Mouse (Mus musculus): ENCODE measurements around the gene Sema3f. TPM values are rescaled to one million over a fixed set of nuclear protein-coding genes. Genes with fewer than 3 reads are reported as not detected.
A peak's percentile ranks its signal among the peaks of the same experiment; 100 is the strongest.

Sema3f gene
- polyA plus RNA-seq, 1 experiment = 29.1 TPM

- TF ChIP-seq CTCF (IDR thresholded peaks at IDR 0.05; ENCODE audit: extremely low read depth, insufficient read depth, low read length) = no peak
- no peak for TF ChIP-seq POLR2A (IDR thresholded peaks at IDR 0.05; ENCODE audit: extremely low read depth, insufficient read depth, low read length)
- Histone ChIP-seq H3K27ac (ENCODE audit: insufficient read depth, low read length) (no peak overlapping the region), H3K4me3 (ENCODE audit: insufficient read depth, low read length) (no peak overlapping the region), H3K4me1 (ENCODE audit: control insufficient read depth, insufficient read depth, low read length) (peaks cover 2% of the 10 kb centered on the region; the same call in 1 of the 2 replicates)
These were observed 53.1 kb downstream of the Sema3f start for GRCm38 (mm10) chr9:107657144-107657543.

GRCm38 (mm10) chr9:107654585-107654984, 55.7 kb downstream of the Sema3f start:
- TF ChIP-seq POLR2A (IDR thresholded peaks at IDR 0.05; ENCODE audit: extremely low read depth, insufficient read depth, low read length) (no peak), CTCF (IDR thresholded peaks at IDR 0.05; ENCODE audit: extremely low read depth, insufficient read depth, low read length) (no peak)
- no peak overlapping the region for H3K4me3 ChIP-seq (ENCODE audit: insufficient read depth, low read length)
- H3K27ac ChIP-seq (ENCODE audit: insufficient read depth, low read length) = no peak overlapping the region
- peaks cover 2% of the 10 kb centered on the region; the same call in 1 of the 2 replicates for H3K4me1 ChIP-seq (ENCODE audit: control insufficient read depth, insufficient read depth, low read length)

GRCm38 (mm10) chr9:107653474-107653873, 56.8 kb downstream of the Sema3f start:
- Histone ChIP-seq H3K4me3 (ENCODE audit: insufficient read depth, low read length) (no peak overlapping the region), H3K4me1 (ENCODE audit: control insufficient read depth, insufficient read depth, low read length) (no peaks in the 10 kb centered on the region), H3K27ac (ENCODE audit: insufficient read depth, low read length) (no peak overlapping the region)
- TF ChIP-seq POLR2A (IDR thresholded peaks at IDR 0.05; ENCODE audit: extremely low read depth, insufficient read depth, low read length) = no peak
- TF ChIP-seq CTCF (IDR thresholded peaks at IDR 0.05; ENCODE audit: extremely low read depth, insufficient read depth, low read length) = no peak

- no peak overlapping the region for H3K4me3 ChIP-seq (ENCODE audit: insufficient read depth, low read length)
- TF ChIP-seq POLR2A (IDR thresholded peaks at IDR 0.05; ENCODE audit: extremely low read depth, insufficient read depth, low read length) (no peak), CTCF (IDR thresholded peaks at IDR 0.05; ENCODE audit: extremely low read depth, insufficient read depth, low read length) (no peak)
- peak overlapping the region; percentile 54 for H3K27ac ChIP-seq (ENCODE audit: insufficient read depth, low read length)
- H3K4me1 ChIP-seq (ENCODE audit: control insufficient read depth, insufficient read depth, low read length) = no peaks in the 10 kb centered on the region
These were observed 59.4 kb downstream of the Sema3f start for GRCm38 (mm10) chr9:107650708-107651481.

- H3K4me1 ChIP-seq (ENCODE audit: control insufficient read depth, insufficient read depth, low read length) = no peaks in the 10 kb centered on the region
- H3K4me3 ChIP-seq (ENCODE audit: insufficient read depth, low read length) = no peak overlapping the region
- no peak overlapping the region for H3K27ac ChIP-seq (ENCODE audit: insufficient read depth, low read length)
- no peak for TF ChIP-seq POLR2A (IDR thresholded peaks at IDR 0.05; ENCODE audit: extremely low read depth, insufficient read depth, low read length)
- TF ChIP-seq CTCF (IDR thresholded peaks at IDR 0.05; ENCODE audit: extremely low read depth, insufficient read depth, low read length) = no peak
These were observed 60.0 kb downstream of the Sema3f start for GRCm38 (mm10) chr9:107650225-107650624.

GRCm38 (mm10) chr9:107648767-107649166, 61.5 kb downstream of the Sema3f start:
- H3K4me3 ChIP-seq (ENCODE audit: insufficient read depth, low read length) = no peak overlapping the region
- H3K4me1 ChIP-seq (ENCODE audit: control insufficient read depth, insufficient read depth, low read length) = no peaks in the 10 kb centered on the region
- H3K27ac ChIP-seq (ENCODE audit: insufficient read depth, low read length) = no peak overlapping the region
- no peak for TF ChIP-seq POLR2A (IDR thresholded peaks at IDR 0.05; ENCODE audit: extremely low read depth, insufficient read depth, low read length)
- no peak for TF ChIP-seq CTCF (IDR thresholded peaks at IDR 0.05; ENCODE audit: extremely low read depth, insufficient read depth, low read length)

- TF ChIP-seq CTCF (IDR thresholded peaks at IDR 0.05; ENCODE audit: extremely low read depth, insufficient read depth, low read length) (no peak), POLR2A (IDR thresholded peaks at IDR 0.05; ENCODE audit: extremely low read depth, insufficient read depth, low read length) (no peak)
- no peaks in the 10 kb centered on the region for H3K4me1 ChIP-seq (ENCODE audit: control insufficient read depth, insufficient read depth, low read length)
These were observed 63.3 kb downstream of the Sema3f start for GRCm38 (mm10) chr9:107646975-107647374.

GRCm38 (mm10) chr9:107645577-107645976, 64.7 kb downstream of the Sema3f start:
- H3K4me3 ChIP-seq (ENCODE audit: insufficient read depth, low read length) = no peak overlapping the region
- H3K4me1 ChIP-seq (ENCODE audit: control insufficient read depth, insufficient read depth, low read length) = no peaks in the 10 kb centered on the region
- no peak overlapping the region for H3K27ac ChIP-seq (ENCODE audit: insufficient read depth, low read length)
- TF ChIP-seq CTCF (IDR thresholded peaks at IDR 0.05; ENCODE audit: extremely low read depth, insufficient read depth, low read length) (peak; percentile 88), POLR2A (IDR thresholded peaks at IDR 0.05; ENCODE audit: extremely low read depth, insufficient read depth, low read length) (no peak)

More at GRCm38 (mm10) chr9:107646975-107647374, 63.3 kb downstream of the Sema3f start:
- H3K4me3 ChIP-seq (ENCODE audit: insufficient read depth, low read length) = no peak overlapping the region
- H3K27ac ChIP-seq (ENCODE audit: insufficient read depth, low read length) = no peak overlapping the region

- Histone ChIP-seq H3K27ac (ENCODE audit: insufficient read depth, low read length) (no peak overlapping the region), H3K4me3 (ENCODE audit: insufficient read depth, low read length) (no peak overlapping the region; the same call in 1 of the 2 replicates), H3K4me1 (ENCODE audit: control insufficient read depth, insufficient read depth, low read length) (no peaks in the 10 kb centered on the region)
- TF ChIP-seq CTCF (IDR thresholded peaks at IDR 0.05; ENCODE audit: extremely low read depth, insufficient read depth, low read length) = no peak
- no peak for TF ChIP-seq POLR2A (IDR thresholded peaks at IDR 0.05; ENCODE audit: extremely low read depth, insufficient read depth, low read length)
These were observed 65.1 kb downstream of the Sema3f start for GRCm38 (mm10) chr9:107645153-107645510.

GRCm38 (mm10) chr9:107644495-107645152, 65.7 kb downstream of the Sema3f start:
- peak overlapping the region; percentile 19 for H3K4me3 ChIP-seq (ENCODE audit: insufficient read depth, low read length)
- no peaks in the 10 kb centered on the region for H3K4me1 ChIP-seq (ENCODE audit: control insufficient read depth, insufficient read depth, low read length)
- H3K27ac ChIP-seq (ENCODE audit: insufficient read depth, low read length) = no peak overlapping the region
- TF ChIP-seq CTCF (IDR thresholded peaks at IDR 0.05; ENCODE audit: extremely low read depth, insufficient read depth, low read length) (peak; percentile 75), POLR2A (IDR thresholded peaks at IDR 0.05; ENCODE audit: extremely low read depth, insufficient read depth, low read length) (peak; percentile 71; the same call in 1 of the 2 replicates)

All from cortical plate, adult 2 months (tissue).